Mouse (Mus musculus) liver, adult (tissue): Measurements from ENCODE around the gene Adgrl1.

Source experiments
- GATA4 ChIP-seq: IDR thresholded peaks from 2 replicates; pipeline ENCODE4 v1.6.1; 2014; ENCODE audit warnings: mild to moderate bottlenecking, low read length; ENCODE audit not compliant: insufficient replicate concordance

Gene Adgrl1

GRCm38 (mm10) chr8:83899363-83900252, at the start of gene Adgrl1:
Gene Adgrl1, plus strand, starts transcription at chr8:83900105.
- TF ChIP-seq GATA4 = no peak

DNA sequence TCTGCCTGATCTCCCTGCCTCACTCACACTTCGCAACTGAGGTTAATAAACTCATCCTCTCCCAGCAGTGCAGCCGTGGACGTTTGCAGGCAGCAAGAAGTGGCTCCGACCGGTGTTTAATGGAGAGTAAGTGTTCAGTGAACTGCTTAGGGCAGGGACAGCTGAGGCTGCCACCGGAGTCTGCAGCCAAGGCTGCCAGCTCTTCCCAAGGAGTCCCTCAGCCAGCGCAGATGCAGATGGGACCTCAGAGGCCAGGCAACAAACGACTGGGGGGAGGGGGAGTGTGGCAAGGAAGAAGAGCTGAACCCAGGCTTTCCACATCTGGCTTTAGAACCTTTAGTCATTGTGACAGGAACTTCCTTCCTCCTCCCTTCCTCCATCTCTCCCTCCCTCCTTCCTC, 47.6 kb upstream of the Adgrl1 start:
- TF ChIP-seq GATA4 = no peak

DNA sequence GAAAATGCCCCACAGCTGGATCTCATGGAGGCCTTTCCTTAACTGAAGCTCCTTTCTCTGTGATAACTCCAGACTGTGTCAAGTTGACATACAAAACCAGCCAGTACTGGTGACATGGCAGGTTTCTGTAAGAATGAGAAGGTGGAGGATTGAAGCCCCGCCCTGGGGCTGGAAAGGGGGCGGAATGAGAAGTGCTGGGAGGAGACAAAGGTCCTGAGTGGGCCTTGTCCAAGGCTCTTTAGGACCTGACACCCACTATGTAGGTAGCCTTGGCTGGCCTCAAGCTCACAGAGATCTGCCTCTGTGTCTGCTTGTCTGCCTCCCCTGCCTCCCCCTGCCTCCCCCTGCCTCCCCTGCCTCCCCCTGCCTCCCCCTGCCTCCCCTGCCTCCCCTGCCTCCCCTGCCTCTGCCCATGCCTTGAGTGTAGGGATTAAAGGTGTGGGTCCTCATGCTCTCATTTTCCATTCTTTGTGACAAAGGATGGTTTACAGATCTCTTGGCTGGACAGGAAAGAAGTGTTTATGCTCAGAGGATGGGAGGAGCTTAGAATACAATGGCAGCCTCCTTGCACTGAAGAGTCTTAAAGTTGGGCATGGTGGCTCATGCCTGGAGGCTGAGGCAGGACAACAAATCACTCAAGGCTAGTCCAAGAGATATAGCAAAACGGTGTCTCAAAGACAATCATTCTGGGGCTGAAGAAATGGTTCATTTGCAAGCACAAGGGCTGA, 46.4 kb upstream of the Adgrl1 start:
- TF ChIP-seq GATA4 = no peak

- TF ChIP-seq GATA4 = no peak
Observed at GRCm38 (mm10) chr8:83856486-83857065, 43.3 kb upstream of the Adgrl1 start.

- no peak for TF ChIP-seq GATA4
Observed at GRCm38 (mm10) chr8:83862439-83863268, 37.3 kb upstream of the Adgrl1 start.

DNA sequence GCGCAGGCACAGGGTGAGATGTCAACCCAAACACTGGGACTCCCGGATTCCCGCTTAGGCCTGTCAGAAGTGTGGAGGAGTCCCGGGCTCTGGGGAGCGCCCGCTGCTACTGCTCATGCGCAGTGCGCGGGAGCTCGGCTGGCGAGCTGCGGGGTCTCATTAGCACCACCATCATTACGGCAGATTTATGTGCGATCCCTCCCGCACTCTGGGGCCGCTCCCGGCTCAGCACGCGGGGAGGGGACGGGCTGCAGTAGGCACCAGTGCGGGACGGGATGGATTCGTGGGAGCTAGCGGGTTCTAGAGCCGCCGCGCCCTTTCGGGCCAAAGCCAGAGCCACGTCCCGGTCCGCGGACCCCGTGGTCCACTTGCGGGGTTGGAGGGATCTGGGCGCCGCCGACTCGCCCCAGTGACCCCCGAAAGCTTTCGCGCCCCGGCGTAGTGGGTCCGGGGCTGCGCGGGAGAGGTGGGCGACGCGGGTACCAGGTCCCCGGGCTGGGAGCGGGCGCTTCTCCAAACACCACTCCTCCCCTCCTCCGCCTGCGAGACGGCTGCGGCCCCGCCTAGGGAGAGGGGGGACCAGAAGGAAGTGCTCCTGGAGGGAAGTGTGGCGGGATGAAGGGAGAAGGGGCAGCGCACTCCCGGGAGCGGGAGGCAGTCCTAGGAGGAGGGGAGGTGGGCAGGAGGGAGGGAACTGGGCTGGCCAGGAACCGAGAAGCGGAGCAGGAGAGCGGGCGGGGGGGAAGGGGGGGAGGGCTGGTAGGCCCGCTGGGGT, 24.8 kb upstream of the Adgrl1 start:
- no peak for TF ChIP-seq GATA4

- no peak for TF ChIP-seq GATA4
Observed at GRCm38 (mm10) chr8:83875656-83876040, 24.3 kb upstream of the Adgrl1 start.

- TF ChIP-seq GATA4 = no peak
Observed at GRCm38 (mm10) chr8:83876080-83876837, 23.6 kb upstream of the Adgrl1 start.

GRCm38 (mm10) chr8:83876838-83877223, 23.1 kb upstream of the Adgrl1 start:
- no peak for TF ChIP-seq GATA4

DNA sequence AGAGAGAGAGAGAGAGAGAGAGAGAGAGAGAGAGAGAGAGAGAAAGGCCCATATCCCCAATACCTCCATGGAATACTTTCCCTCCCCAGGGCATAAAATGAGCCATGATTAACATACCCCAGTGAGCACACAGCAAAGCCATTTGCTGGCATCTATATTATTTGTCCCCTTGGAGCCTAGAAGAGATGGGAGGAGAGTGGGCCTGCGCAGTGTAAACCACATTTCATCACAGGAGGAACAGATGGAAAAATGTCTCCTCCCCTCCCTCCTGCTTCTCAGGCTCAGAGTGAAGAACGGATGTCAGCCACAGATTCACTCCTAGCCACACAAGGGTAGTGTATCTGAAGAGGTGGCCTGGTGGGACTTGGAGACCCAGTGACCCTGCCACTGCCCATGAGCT, 11.5 kb upstream of the Adgrl1 start:
- TF ChIP-seq GATA4 = no peak

DNA sequence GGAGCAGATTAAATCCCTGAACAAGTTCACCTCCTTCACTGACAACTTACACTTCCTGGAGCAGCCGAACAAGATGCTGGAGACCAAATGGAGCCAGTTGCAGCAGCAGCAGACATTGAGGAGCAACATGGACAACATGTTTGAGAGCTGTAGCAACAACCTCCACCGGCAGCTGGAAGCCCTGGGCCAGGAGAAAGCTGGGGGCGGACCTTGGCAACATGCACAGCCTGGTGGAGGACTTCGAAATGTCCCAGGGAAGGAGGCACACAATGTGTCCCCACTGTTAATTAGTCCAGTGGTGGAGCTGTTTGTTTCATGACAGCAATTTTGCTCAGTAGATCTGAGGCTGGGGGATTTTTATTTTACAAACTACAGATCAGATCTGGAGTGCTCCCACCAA, 7.8 kb upstream of the Adgrl1 start:
- no peak for TF ChIP-seq GATA4

DNA sequence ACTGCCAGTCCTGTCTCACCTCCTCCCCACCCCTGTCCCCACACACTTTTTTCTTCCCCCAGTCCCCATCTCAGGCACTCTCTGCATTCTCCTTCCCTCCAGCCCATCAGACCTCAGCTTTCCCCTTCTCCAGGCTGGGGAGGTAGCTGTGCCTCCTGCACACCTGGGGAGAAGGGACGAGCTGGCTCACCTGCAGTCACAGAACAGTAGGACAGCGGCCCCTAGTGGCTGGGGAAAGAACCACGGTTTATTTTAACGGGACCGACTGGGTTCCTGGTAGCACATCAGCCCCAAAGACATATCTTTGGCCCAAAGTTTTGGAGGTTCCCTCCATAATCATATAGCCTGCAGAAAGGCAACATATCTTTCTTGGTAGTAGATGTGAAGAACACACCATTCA, 6.0 kb upstream of the Adgrl1 start:
- no peak for TF ChIP-seq GATA4

DNA sequence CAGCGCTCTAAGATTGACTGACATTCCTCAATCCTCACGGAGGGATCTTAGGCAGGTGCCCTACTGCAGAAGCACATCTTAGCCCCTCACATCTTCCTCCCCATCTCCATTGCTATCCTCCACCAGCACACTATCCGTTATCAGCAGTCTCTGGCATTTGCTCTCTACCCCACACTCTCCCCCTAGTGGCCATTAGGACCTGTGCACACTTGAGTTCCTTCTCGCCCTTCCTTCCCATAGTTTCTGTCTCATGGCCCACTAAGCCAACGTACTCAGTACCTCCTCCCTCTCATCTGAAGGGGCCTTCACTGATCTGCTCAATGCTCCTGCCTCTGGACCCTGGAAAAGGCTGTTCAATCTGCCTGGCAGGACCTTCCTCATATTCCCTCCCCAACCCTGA, 4.0 kb upstream of the Adgrl1 start:
- TF ChIP-seq GATA4 = peak; percentile 52; the same call in 1 of the 2 replicates

- no peak for TF ChIP-seq GATA4
Observed at GRCm38 (mm10) chr8:83896461-83896860, 3.4 kb upstream of the Adgrl1 start.
